Mouse (Mus musculus): Measurements from ENCODE around the gene B3gntl1. TPM values are rescaled to one million over a fixed set of nuclear protein-coding genes. Genes with fewer than 3 reads are reported as not detected.

The B3gntl1 gene
- polyA plus RNA-seq, 1 experiment from 2014 or later: 6.5 TPM

DNA sequence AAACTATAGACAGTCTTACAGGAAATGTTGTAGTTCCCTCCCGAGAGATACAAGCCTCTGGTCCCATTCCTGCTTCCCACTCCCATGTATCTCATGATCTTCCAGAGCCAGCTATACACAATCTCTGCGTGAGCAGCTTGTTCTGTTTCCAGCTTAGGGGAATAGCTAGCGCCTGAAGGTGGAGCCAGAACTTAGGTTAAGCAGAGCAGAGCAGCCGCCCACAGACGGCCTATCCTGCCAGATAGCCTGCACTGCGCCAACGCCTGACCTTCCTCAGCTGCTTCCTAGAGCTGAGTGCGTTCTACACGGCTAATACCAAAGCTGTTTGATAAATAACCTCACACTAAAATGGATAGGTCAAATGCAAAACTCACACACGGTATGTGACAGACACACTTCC is 23.1 kb downstream of the B3gntl1 start:
- H3K4me3 ChIP-seq (ENCODE audit: low read depth, low read length): no peak overlapping the region
- H3K36me3 ChIP-seq (ENCODE audit: control insufficient read depth, insufficient read depth, low read length): no peaks in the 10 kb centered on the region
- no peak overlapping the region for H3K27ac ChIP-seq (ENCODE audit: low read depth, low read length)
- no peaks in the 10 kb centered on the region for H3K9me3 ChIP-seq (replicated peaks; ENCODE audit: control insufficient read depth, low read length)
- no peaks in the 10 kb centered on the region for H3K27me3 ChIP-seq (ENCODE audit: control insufficient read depth, insufficient read depth, low read length)
- no peak overlapping the region for H3K4me2 ChIP-seq
- 56% methylated on average over 10 of the region's 10 CpGs for WGBS (ENCODE audit: insufficient replicate concordance)
- H3K9ac ChIP-seq (ENCODE audit: low read depth, low read length): no peak overlapping the region
- H3K4me1 ChIP-seq (ENCODE audit: control insufficient read depth, insufficient read depth, low read length): no peaks in the 10 kb centered on the region
- no peak for ATAC-seq (replicated peaks; ENCODE audit: insufficient number of reproducible peaks, low FRiP score, low TSS enrichment)

DNA sequence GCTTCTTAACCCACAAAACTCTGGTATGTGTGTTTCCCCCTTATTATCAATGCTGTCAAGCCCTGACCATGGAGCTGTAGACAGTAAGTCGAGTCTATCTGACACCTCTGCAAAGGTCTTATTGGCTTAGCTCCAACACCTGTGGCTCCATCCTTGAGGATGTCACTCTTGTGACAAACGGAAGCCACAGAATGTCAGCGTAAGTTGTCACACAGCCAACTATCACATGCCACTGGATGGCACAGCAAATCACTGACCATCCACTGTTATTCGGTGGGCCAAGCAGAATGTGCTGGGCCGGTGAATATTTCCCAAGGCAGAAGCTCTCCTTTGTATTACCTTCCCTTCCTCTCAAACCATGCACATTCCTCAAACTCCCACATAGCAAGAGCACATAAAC is 24.8 kb downstream of the B3gntl1 start:
- Histone ChIP-seq H3K4me1 (ENCODE audit: control insufficient read depth, insufficient read depth, low read length) (no peaks in the 10 kb centered on the region), H3K4me2 (no peak overlapping the region), H3K36me3 (ENCODE audit: control insufficient read depth, insufficient read depth, low read length) (no peaks in the 10 kb centered on the region; the same call in 1 of the 2 replicates), H3K9me3 (replicated peaks; ENCODE audit: control insufficient read depth, low read length) (no peaks in the 10 kb centered on the region), H3K27ac (ENCODE audit: low read depth, low read length) (no peak overlapping the region), H3K9ac (ENCODE audit: low read depth, low read length) (no peak overlapping the region), H3K4me3 (ENCODE audit: low read depth, low read length) (no peak overlapping the region), H3K27me3 (ENCODE audit: control insufficient read depth, insufficient read depth, low read length) (no peaks in the 10 kb centered on the region)
- 79% methylated on average over 5 of the region's 5 CpGs for WGBS (ENCODE audit: insufficient replicate concordance)
- ATAC-seq (replicated peaks; ENCODE audit: insufficient number of reproducible peaks, low FRiP score, low TSS enrichment): no peak

DNA sequence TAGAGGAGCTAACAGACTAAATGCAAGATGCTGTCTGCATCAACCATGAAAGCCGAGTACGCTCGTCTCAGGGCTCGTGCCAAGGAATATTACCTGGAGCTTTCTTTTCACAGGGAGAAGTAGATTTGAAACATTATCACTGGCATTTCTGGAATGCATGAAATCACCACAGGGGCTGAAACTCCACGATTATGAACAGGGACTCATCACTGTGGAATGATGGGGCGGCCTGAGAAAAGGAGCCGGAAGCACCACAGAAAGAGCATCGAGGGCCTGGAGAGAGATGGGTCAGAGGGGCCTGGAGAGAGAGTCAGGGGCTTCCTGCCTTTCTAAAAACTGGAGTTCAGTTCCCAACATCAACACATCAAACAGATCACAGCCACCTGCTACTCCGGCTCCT is 25.6 kb downstream of the B3gntl1 start:
- H3K36me3 ChIP-seq (ENCODE audit: control insufficient read depth, insufficient read depth, low read length): no peaks in the 10 kb centered on the region; the same call in 1 of the 2 replicates
- no peak overlapping the region for H3K4me3 ChIP-seq (ENCODE audit: low read depth, low read length)
- H3K4me1 ChIP-seq (ENCODE audit: control insufficient read depth, insufficient read depth, low read length): no peaks in the 10 kb centered on the region
- H3K9ac ChIP-seq (ENCODE audit: low read depth, low read length): no peak overlapping the region
- ATAC-seq (replicated peaks; ENCODE audit: insufficient number of reproducible peaks, low FRiP score, low TSS enrichment): no peak
- no peak overlapping the region for H3K27ac ChIP-seq (ENCODE audit: low read depth, low read length)
- 63% methylated on average over 9 of the region's 9 CpGs for WGBS (ENCODE audit: insufficient replicate concordance)
- no peaks in the 10 kb centered on the region for H3K9me3 ChIP-seq (replicated peaks; ENCODE audit: control insufficient read depth, low read length)
- no peak overlapping the region for H3K4me2 ChIP-seq
- no peaks in the 10 kb centered on the region for H3K27me3 ChIP-seq (ENCODE audit: control insufficient read depth, insufficient read depth, low read length)

DNA sequence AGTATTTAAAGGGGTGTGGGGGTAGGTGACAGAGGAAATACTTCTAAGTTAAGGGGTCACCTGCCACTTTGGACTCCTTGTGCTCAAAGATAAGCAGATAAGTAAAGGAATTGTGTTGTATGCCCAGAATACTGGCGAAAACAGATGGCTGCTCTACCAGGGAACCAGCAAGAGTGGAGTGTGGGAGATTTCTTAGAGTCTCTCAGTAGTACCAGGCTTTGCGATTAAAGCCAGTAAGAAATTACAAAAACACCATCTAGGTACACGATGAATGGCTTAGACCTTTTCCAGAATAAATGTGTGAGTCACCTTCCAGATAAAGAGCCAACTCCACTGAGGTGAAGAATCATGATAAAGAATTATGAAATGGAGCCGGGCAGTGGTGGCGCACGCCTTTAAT is 27.6 kb downstream of the B3gntl1 start:
- no peaks in the 10 kb centered on the region for H3K4me1 ChIP-seq (ENCODE audit: control insufficient read depth, insufficient read depth, low read length)
- no peak overlapping the region for H3K4me3 ChIP-seq (ENCODE audit: low read depth, low read length)
- H3K9ac ChIP-seq (ENCODE audit: low read depth, low read length): no peak overlapping the region
- H3K4me2 ChIP-seq: no peak overlapping the region
- 83% methylated on average over 6 of the region's 6 CpGs for WGBS (ENCODE audit: insufficient replicate concordance)
- ATAC-seq (replicated peaks; ENCODE audit: insufficient number of reproducible peaks, low FRiP score, low TSS enrichment): no peak
- no peak overlapping the region for H3K27ac ChIP-seq (ENCODE audit: low read depth, low read length)
- no peaks in the 10 kb centered on the region for H3K27me3 ChIP-seq (ENCODE audit: control insufficient read depth, insufficient read depth, low read length)
- no peaks in the 10 kb centered on the region; the same call in 1 of the 2 replicates for H3K36me3 ChIP-seq (ENCODE audit: control insufficient read depth, insufficient read depth, low read length)
- H3K9me3 ChIP-seq (replicated peaks; ENCODE audit: control insufficient read depth, low read length): no peaks in the 10 kb centered on the region

DNA sequence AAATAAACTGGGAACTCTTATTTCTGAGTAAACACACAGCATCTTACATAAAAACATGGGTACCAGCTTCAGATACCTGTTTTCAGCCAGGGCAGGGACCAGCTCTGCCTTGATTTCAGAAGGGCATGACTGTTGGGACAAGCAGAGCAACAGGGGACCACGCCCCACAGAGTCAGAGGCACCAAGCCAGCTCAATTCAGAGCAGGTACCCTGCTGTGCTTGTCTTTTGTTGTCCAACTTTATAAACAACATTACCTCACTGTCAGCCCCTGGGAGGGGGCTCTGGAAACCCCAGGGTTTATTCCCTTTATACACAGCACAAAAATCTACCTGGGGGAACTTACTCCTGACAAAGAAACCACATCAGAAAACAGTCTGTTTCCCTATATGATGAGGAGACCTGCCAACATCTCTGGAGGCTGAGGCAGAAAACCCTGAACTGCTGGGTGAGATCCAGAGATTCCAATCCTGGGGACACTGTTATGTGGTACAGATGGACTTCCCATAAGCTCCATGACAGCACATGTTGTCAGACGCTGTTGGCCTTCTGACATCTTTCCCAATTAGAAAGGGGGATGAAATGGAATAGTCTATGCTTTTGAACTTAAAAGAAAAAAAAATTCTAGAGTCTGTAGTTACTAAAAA is 31.3 kb downstream of the B3gntl1 start:
- Histone ChIP-seq H3K36me3 (ENCODE audit: control insufficient read depth, insufficient read depth, low read length) (peaks cover 6% of the 10 kb centered on the region), H3K9ac (ENCODE audit: low read depth, low read length) (no peak overlapping the region), H3K4me1 (ENCODE audit: control insufficient read depth, insufficient read depth, low read length) (no peaks in the 10 kb centered on the region), H3K4me3 (ENCODE audit: low read depth, low read length) (no peak overlapping the region), H3K4me2 (no peak overlapping the region), H3K9me3 (replicated peaks; ENCODE audit: control insufficient read depth, low read length) (no peaks in the 10 kb centered on the region), H3K27ac (ENCODE audit: low read depth, low read length) (no peak overlapping the region), H3K27me3 (ENCODE audit: control insufficient read depth, insufficient read depth, low read length) (no peaks in the 10 kb centered on the region)
- 80% methylated on average over 2 of the region's 2 CpGs for WGBS (ENCODE audit: insufficient replicate concordance)
- ATAC-seq (replicated peaks; ENCODE audit: insufficient number of reproducible peaks, low FRiP score, low TSS enrichment): no peak

DNA sequence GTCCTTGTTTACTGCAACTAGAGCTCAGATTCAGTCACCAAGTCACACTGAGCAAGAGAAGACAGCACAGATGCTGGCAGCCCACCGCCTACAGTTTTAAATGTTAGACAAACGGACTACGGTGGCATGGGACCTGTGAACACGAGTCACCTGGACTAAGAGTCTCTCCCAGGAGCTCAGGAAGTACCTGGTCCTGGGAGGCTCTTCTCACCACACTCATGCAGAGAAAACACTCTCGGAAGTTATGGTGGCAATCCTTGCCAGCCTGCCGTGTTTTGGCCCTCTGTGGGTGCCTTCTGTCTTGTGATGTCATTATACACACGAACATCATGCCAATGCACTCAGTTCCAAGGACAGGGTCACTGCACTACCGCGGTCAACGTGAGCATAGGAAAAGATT is 36.3 kb downstream of the B3gntl1 start:
- no peak for ATAC-seq (replicated peaks; ENCODE audit: insufficient number of reproducible peaks, low FRiP score, low TSS enrichment)
- Histone ChIP-seq H3K36me3 (ENCODE audit: control insufficient read depth, insufficient read depth, low read length) (peaks cover 6% of the 10 kb centered on the region), H3K9ac (ENCODE audit: low read depth, low read length) (no peak overlapping the region), H3K9me3 (replicated peaks; ENCODE audit: control insufficient read depth, low read length) (no peaks in the 10 kb centered on the region), H3K4me3 (ENCODE audit: low read depth, low read length) (no peak overlapping the region), H3K27me3 (ENCODE audit: control insufficient read depth, insufficient read depth, low read length) (no peaks in the 10 kb centered on the region), H3K4me1 (ENCODE audit: control insufficient read depth, insufficient read depth, low read length) (no peaks in the 10 kb centered on the region), H3K4me2 (no peak overlapping the region), H3K27ac (ENCODE audit: low read depth, low read length) (no peak overlapping the region)
- 90% methylated on average over 10 of the region's 10 CpGs for WGBS (ENCODE audit: insufficient replicate concordance)

DNA sequence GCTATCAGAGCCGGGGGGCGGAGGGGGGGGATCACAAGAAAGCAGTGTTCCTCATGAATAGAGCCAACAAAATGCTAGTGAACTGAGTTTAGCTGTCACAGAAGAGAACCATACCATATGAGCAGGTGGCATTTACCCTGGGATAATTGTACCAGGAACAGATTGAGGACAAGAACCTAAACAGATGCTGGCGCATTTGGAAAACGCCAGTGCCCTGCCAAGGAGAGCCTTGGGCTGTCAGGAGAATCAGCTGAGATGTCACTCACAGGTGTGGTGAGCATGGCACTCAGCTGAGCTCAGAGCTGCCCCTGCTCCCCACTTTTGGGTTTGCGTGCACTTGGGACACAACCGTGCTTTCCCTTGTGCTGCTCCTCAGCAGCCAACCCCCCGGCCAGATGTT is 41.5 kb downstream of the B3gntl1 start:
- Histone ChIP-seq H3K9ac (ENCODE audit: low read depth, low read length) (no peak overlapping the region), H3K9me3 (replicated peaks; ENCODE audit: control insufficient read depth, low read length) (no peaks in the 10 kb centered on the region), H3K4me3 (ENCODE audit: low read depth, low read length) (no peak overlapping the region), H3K27me3 (ENCODE audit: control insufficient read depth, insufficient read depth, low read length) (no peaks in the 10 kb centered on the region), H3K36me3 (ENCODE audit: control insufficient read depth, insufficient read depth, low read length) (no peaks in the 10 kb centered on the region; the same call in 1 of the 2 replicates), H3K27ac (ENCODE audit: low read depth, low read length) (no peak overlapping the region), H3K4me2 (no peak overlapping the region), H3K4me1 (ENCODE audit: control insufficient read depth, insufficient read depth, low read length) (no peaks in the 10 kb centered on the region)
- WGBS (ENCODE audit: insufficient replicate concordance): 92% methylated on average over 7 of the region's 7 CpGs
- no peak for ATAC-seq (replicated peaks; ENCODE audit: insufficient number of reproducible peaks, low FRiP score, low TSS enrichment)

DNA sequence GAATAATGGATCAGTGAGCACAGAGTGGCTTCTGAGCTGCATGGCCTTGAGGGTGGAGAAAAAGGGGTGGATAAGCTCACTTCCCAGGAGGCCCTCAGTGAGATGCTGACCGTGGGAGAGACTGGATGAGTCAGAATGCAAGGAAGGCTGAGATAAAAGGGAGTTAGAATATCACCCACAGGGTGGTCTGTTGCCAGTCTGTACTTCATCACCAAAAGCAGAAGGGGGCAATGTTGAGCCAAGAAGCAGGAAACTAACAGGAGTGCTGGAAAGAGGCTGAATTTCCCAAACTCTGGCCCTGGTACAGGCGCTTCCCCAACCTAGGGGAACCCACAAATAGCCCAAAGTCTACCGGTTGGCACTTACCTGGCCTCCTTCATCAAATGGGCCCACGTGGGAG is 42.5 kb downstream of the B3gntl1 start:
- ATAC-seq (replicated peaks; ENCODE audit: insufficient number of reproducible peaks, low FRiP score, low TSS enrichment): no peak
- no peaks in the 10 kb centered on the region for H3K27me3 ChIP-seq (ENCODE audit: control insufficient read depth, insufficient read depth, low read length)
- WGBS (ENCODE audit: insufficient replicate concordance): 77% methylated on average over 4 of the region's 4 CpGs
- H3K36me3 ChIP-seq (ENCODE audit: control insufficient read depth, insufficient read depth, low read length): no peaks in the 10 kb centered on the region; the same call in 1 of the 2 replicates
- no peak overlapping the region for H3K9ac ChIP-seq (ENCODE audit: low read depth, low read length)
- no peak overlapping the region for H3K27ac ChIP-seq (ENCODE audit: low read depth, low read length)
- no peaks in the 10 kb centered on the region for H3K4me1 ChIP-seq (ENCODE audit: control insufficient read depth, insufficient read depth, low read length)
- no peak overlapping the region for H3K4me3 ChIP-seq (ENCODE audit: low read depth, low read length)
- no peaks in the 10 kb centered on the region for H3K9me3 ChIP-seq (replicated peaks; ENCODE audit: control insufficient read depth, low read length)
- H3K4me2 ChIP-seq: no peak overlapping the region

DNA sequence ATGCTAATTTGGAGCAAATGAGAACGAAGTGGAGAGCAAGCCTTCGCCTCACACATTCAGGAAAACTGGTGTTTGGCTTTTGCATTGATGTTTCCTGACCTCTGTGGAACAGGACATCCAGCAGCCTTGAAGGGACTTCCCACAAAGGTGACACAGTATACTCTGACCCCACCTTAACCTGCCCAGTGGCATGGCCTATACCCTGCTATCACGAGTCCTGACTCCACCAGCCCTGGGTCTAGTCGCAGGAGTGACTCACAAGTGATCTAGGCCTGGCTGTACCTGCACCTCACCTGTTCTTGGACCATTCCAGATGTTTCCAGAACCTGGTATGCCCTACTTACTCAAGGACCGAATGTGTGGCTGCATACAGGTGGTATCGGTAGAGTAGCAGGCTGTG is 43.4 kb downstream of the B3gntl1 start:
- ATAC-seq (replicated peaks; ENCODE audit: insufficient number of reproducible peaks, low FRiP score, low TSS enrichment): no peak
- Histone ChIP-seq H3K36me3 (ENCODE audit: control insufficient read depth, insufficient read depth, low read length) (no peaks in the 10 kb centered on the region; the same call in 1 of the 2 replicates), H3K4me2 (no peak overlapping the region), H3K4me3 (ENCODE audit: low read depth, low read length) (no peak overlapping the region), H3K27ac (ENCODE audit: low read depth, low read length) (no peak overlapping the region), H3K4me1 (ENCODE audit: control insufficient read depth, insufficient read depth, low read length) (no peaks in the 10 kb centered on the region), H3K9me3 (replicated peaks; ENCODE audit: control insufficient read depth, low read length) (no peaks in the 10 kb centered on the region), H3K9ac (ENCODE audit: low read depth, low read length) (no peak overlapping the region), H3K27me3 (ENCODE audit: control insufficient read depth, insufficient read depth, low read length) (no peaks in the 10 kb centered on the region)
- 90% methylated on average over 6 of the region's 6 CpGs for WGBS (ENCODE audit: insufficient replicate concordance)

All from heart, embryonic 11.5 days (tissue).